Mouse (Mus musculus) spleen, adult 2 months (tissue): ENCODE measurements around the gene Tmem260.

Experiments used
- CTCF ChIP-seq: fragments of 200-500 bp; IDR thresholded peaks from 2 replicates; pipeline ENCODE4 v1.5.1; 2011; ENCODE audit warnings: mild to moderate bottlenecking, inconsistent platforms; ENCODE audit not compliant: insufficient read depth, insufficient read length, insufficient replicate concordance; ENCODE audit errors: extremely low read depth
- POLR2A ChIP-seq: fragments of 200-500 bp; IDR thresholded peaks from 2 replicates; pipeline ENCODE4 v1.6.1; 2011; ENCODE audit warnings: low read depth, low read length, inconsistent platforms

GRCm38 (mm10) chr14:48505606-48506005, 59.7 kb downstream of the Tmem260 start:
- no peak for TF ChIP-seq POLR2A
- no peak for TF ChIP-seq CTCF
